Mouse (Mus musculus): ENCODE data around the gene Kif14.
"Not testable (repeated sequence)": the region's sequence is repeated elsewhere in the genome, so short reads cannot be mapped to it uniquely, and the experiment has no call there.

Kif14 gene

DNA sequence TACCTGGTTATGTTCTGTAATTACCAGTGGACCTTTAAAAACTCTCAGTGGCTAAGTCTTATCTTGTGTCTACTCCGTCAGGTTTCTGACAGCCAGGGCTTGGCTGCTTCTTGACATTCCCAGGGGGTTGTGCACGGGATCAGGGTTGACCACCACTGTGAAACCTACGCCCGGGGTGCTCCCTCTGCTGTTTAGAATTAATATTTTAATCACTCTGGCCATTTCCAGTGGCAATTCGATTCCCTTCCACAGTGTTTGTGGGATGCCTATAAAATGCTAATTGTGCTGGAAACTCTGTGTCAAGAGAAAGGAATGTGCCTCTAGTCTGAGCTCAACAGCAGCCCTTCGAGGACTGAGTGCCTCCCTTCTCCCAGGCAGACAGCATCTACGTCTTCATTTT lies 89.7 kb downstream of the Kif14 start:
- DNase-seq (ENCODE audit: low spot score in 2 of 2) = no peak

DNA sequence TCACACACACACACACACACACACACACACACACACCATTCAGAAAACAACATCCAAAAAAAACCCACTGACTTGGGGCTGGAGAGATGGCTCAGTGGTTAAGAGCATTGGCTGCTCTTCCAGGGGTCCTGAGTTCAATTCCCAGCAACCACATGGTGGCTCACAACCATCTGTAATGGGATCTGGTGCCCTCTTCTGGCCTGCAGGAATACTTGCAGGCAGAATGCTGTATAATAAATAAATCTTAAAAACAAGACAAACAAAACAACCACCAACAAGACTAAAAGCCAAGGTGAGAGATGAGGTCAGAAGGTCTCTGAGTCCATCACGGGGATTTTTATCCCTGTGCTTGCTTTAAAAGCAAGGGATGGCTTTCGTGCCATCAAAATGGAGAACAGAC lies 90.5 kb downstream of the Kif14 start:
- DNase-seq (ENCODE audit: low spot score in 2 of 2) = not testable (repeated sequence)

DNA sequence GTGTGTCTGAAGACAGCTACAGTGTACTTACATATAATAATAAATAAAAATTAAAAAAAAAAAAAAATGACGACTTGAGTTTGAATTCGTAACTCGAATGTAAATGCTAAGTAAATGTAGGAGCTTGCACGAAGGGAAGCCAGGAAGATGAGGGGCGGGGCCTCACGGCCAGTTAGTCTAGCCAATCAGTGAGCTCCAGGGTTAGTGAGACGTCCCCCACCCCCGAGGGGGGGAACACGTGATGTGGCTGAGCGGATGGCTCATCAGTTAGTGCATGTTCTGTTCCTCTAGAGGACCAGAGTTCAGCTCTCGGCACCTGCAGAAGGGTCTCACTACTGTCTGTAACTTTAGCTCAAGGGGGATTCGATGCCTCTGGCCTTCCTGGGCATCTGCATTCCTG lies 91.3 kb downstream of the Kif14 start:
- no peak for DNase-seq (ENCODE audit: low spot score in 2 of 2)

DNA sequence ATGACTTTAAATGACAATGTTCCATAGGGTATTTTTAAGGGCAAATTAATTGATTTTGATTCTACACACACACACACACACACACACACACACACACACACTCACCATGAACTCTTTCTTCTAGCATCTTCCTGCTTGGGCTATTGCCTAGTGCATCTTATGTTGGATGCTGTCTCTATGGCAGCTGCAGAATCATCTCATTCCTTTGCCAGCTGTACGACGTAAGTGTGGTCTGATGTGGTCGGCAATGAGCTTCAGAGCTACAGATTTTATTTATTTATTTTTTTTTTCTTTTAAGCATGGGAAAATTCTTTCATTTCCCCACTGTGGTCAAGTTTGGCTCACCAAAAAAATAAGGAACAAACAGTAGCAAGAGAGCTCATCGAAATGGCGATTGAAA lies 92.6 kb downstream of the Kif14 start:
- no peak for DNase-seq (ENCODE audit: low spot score in 2 of 2)

DNA sequence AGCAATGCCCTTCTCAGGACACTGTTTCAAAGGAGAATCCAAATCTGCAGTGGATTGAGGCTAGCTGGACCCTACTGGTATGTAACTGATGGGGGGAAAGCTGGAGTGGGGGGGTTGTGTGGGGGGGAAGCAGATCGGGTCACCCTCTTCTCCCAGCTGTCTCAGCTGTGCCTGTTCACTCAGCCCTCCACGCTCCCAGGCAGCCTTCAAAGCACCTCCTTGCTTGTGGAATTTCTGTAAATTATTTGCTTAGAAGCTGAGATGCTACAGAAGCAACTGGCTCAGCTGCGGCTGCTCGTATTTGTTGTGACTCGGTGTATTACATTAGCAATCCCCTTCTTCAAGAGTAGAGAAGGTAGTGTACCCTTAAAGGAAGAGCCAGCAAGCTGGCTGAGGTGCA lies 93.1 kb downstream of the Kif14 start:
- DNase-seq (ENCODE audit: low spot score in 2 of 2) = no peak

DNA sequence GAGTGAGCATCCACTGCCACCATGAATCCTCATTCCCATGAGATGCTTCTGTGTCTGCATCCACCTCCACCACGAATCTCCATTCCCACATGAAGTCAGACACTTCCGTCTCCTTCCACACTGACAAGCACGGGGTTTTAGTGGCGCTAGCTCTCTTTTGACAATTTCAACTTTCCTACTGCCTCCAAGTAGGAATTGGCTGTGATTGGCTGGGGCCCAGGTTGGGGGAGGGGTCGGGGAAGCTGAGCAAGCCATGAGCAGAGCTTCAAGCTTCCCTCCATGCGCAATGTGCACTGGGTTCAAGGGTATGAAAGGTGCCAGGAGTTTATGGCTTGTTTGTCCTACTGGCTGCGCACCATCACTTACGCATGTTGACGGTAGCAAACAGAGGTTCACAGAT lies 93.6 kb downstream of the Kif14 start:
- DNase-seq (ENCODE audit: low spot score in 2 of 2) = no peak

DNA sequence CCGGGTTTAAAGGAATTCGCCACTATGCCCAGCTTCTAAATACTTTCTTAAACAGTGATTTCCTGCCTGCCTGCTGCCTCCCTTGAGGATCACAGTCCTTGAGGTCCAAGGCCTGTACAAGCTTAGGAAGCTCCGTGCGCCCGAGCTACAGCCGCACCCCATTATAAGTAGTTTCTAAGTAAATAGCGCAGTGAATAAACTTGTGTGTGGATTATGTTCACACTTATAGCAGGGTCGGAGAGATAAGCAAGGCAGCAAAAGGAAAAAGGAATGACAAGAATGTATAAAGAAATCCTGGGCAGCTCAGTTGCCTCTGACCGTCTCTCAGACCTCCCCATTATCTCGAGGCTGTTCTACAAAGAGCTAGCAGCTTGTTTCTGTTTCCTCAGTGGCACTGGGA lies 95.7 kb downstream of the Kif14 start:
- DNase-seq (ENCODE audit: low spot score in 2 of 2) = no peak

DNA sequence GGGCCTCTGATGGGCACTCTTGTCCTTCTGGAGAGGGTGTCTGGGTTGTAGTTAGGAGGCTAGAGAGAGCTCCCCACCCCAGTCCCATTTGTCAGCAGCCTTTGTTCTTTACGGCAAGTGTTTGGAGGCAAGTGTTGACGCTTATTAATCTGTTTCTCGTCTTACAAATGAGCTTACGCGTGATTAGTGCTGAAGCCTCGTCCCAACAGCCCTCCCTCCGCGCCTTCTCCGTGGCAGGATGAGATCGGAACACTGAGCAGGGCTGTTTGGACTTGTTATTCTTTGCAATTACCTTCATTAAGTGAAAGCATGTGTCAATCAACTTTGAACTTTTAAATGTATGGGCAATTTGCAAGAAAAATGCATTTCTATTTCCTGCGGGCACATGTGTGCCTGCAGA lies 97.0 kb downstream of the Kif14 start:
- no peak for DNase-seq (ENCODE audit: low spot score in 2 of 2)

DNA sequence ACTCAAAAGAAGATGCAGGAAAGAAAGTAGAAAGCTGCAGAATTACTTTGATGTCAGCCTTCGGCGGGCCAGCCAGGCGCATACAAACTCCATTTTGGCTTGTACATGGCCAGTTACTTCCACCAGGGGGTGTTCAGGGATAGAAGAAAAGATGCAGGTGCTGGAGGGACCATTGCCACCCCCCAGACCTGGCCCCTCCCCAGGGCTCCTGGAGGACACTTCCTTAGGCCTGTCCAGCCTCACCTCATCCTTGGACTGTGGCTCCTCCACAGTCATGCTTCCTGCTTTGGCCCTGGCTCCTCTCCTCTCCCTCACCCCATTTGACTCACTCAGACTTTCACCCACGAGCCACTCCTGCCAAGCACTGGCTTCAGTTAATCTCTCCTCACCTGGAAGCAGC lies 98.8 kb downstream of the Kif14 start:
- DNase-seq (ENCODE audit: low spot score in 2 of 2) = no peak

DNA sequence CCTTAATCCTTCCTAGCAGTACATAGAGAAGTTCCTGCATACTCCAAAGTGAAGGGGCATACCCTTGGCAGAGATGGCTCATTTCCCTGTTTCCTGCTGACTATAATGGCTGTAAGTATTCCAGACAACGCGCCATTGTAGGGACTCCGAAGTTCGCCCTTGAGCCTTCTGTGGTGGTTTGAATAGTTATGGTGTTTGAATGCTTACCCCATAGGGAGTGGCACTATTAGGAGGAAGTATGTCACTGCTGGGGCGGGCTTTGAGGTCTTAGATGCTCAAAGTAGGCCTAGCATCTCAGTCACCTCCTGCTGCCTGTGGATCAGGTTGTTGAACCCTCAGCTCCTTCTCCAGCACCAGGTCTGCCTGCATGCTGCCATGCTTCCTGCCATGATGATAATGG lies 100.2 kb downstream of the Kif14 start:
- no peak for DNase-seq (ENCODE audit: low spot score in 2 of 2)

DNA sequence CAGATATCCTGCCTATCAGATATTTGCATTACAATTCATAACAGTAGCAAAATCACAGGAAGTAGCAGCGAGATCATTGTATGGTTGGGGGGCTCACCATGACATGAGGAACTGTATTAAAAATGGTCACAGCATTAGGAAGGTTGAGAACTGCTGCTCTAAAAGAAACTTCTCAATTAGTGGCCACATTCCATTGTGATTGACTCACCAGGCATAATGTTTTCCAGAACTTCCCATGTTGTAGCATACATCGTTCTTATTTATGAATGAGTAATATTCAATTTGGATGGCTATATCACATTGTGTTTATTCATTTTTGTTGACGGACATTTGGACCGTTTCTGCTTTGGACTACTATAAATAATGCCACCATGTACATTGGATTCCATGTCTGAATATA lies 101.5 kb downstream of the Kif14 start:
- DNase-seq (ENCODE audit: low spot score in 2 of 2) = no peak

DNA sequence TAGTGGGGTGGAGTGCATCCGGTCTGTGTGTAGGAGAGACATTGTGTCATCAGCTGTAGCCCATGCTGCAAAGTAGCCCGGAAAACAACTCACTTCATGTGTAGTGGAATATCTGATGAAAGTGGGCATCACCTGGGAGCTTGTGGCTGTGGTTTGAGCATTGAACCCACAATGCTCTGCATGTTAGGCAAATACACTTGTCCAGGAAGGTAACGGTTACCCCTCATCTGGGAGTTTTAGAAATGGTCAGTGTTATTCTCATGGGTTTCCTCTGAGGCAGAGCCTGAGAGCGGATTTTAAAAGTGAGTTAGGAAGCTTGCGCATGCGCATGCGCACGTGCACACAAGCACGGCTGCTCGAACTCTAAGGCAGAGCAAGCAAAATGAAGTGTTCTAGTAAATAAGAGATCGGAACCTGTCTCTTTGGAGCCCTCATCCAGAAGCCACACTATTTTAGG lies 102.6 kb downstream of the Kif14 start:
- DNase-seq (ENCODE audit: low spot score in 2 of 2) = no peak

DNA sequence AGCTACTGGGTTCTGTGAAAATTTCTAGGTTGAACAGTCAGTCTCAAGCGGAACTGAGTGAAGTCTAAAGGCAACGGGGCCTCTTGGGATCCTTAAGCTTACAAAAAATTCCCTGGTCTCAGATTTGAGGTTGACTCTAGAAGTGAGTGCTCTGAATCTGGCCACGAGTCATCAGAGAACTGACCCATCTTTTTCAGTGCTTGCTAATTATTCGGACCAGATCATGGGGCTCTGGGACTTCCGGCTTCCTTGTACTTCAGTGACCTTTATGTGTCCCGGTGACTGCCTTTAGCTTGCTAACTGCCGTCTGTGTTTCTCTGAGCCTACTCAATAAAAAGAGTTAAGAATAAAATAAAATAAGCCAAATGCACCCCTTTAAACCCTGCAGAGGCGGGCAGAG lies 103.1 kb downstream of the Kif14 start:
- no peak for DNase-seq (ENCODE audit: low spot score in 2 of 2)

DNA sequence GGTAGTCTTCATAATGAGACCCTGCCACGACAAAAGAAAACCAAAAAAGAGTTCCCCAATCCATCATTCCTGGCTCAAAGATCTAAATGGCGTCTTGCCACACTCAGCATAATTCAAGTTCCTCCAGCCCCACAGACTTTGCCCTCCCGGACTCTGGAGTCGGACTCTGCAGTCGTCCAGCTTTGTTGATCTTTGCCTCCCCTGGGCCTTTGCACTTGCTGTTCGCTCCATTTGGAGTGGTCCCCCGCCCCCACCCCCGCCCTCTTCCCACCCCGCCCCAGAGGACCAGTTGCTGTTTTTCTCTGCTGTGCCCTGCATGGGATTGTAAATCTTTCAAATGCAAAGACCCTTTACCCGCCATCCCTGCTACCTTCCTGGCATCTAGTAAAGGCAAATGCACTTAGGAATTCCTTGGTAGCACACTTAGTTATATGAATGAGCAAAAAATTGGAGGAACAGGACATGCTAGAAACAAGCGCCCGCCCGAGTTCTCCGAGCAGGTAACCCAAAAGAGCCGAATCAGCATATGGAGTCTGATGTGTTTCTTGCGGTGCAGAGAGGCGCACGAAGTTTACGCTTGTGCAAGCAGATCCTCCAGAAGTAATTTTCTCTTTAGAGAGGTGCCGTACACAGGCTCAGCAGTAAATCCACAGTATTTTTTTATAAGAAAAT lies 103.6 kb downstream of the Kif14 start:
- DNase-seq (ENCODE audit: low spot score in 2 of 2) = no peak

DNA sequence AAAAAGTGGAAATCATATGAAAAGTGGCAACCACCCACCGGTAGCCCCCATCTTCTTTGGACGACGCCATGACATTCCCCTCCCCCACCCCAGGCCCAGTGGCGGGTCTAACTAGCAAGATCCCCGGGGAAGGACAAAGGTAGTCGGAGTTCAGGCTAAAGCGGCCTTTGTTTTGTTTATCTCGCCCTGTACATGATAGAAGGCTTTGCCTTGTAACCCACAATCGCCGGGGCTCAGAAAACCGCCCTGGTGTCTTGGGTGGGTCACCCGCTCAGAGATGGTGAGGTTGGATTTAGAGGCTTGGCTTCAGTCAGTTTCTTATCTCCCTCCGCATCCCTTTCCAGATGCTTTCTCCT lies 104.1 kb downstream of the Kif14 start:
- DNase-seq (ENCODE audit: low spot score in 2 of 2) = no peak

DNA sequence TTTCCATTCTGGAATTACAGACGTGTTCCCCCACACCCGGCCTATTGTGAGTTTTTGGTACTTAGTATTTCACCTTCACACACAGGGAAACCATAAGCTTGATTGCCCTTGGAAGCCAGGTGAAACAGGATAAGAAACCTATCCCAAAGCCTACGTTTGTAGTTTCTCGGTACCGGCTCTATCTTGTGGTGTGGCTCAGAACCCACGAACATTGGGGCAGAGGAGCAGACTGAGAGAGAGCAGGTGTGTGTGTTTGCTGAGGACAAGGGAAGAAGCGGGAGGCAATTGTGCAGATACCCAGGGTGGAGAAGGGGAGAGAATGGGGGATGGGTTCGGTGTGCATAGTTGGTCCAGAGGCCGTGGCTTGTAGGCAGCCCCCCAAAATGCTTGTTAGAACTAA lies 104.8 kb downstream of the Kif14 start:
- no peak for DNase-seq (ENCODE audit: low spot score in 2 of 2)

DNA sequence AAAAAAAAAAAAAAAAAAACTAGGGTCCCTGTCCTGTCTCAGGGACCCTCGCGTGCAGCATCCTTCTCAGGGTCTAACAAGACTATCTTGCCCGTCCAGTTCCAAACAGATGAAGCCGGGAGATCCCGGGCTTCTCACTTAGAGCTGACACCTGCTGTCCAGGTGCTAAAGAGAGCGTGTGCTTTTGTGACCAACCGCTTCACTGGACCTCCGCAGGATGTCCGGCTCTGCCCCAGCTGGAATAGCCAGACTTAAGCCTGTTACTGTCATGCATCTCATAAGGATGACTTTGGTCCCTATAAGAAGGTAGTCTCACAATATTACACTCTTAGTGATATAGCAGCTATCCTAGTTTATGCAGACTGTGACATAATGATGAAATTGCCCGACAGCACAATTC lies 105.4 kb downstream of the Kif14 start:
- no peak for DNase-seq (ENCODE audit: low spot score in 2 of 2)

DNA sequence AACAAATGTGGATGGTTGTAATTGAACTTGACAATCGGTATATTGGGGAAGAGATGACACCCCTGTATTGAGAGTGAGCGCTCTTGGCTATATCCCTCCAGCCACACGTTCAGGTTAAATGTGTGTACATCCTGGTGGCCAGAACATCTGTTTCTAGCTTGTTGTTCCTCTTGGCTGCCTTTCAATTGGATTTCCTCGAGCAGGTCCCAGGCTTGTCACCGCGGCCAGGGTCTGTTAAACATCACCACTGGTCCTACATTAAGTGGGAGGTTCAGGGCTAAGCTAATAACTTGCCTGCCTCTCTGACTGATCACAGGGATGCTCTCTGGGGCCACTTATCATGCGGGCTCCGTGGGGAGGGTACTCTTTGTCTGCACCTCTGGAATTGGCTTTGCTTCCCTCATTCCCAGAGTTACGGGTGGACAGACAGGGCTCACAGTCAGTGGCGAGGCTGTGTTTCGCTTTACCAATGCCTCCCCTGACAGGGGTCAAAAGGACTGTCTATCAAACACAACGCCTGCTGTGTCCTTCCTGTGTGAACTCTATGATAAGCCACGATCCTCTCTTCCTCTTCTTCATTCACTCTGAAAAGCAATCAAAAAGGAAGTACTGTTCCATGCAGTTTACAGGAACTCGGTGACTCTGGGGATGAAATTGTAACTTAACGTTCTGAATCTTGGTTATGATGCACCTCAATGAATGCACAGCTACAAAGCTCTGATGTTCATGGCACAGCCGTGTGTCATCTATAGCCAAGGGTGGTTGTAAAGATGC lies 111.9 kb downstream of the Kif14 start:
- DNase-seq (ENCODE audit: low spot score in 2 of 2) = no peak

DNA sequence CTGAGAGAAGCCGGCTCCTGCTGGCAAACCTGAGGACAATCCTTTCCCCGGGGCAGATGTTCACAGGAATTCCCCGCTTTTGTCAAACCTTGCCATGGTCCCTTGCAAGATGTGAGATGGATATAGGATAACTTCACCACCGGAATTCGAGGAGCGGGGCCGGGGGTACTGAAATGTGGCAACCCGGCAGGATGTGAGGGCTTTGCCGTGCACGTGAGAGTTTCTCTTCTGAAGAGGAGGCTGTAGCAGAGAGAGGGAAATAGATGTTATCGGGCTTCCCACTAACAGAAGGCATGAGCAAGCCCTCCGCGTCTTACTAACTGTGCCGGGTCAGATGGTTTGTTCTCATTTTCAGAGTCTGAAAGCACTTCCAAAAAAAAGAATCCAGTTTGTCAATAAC lies 113.2 kb downstream of the Kif14 start:
- no peak for DNase-seq (ENCODE audit: low spot score in 2 of 2)

DNA sequence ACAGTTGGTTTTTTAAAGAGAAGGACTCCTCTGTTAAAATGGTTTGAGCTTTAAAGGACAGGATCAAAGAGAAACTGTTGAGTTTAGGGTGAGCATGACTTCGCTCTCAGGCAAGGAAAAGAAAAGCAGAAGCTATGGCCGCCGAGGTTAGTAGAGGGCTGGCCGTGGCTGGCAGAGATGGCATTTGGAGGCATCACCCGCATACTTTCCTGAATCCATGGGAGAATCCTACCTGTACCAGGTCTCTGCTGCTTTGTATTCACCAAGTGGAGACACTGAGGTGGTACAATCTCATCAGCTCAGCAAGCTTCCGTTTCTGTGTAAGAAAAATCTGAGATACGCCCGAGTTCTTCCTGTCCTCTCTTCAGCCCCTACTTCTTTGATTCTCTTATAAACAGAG lies 114.1 kb downstream of the Kif14 start:
- DNase-seq (ENCODE audit: low spot score in 2 of 2) = no peak
